Mouse (Mus musculus): Measurements from ENCODE around the gene Rbp3. TPM values are rescaled to one million over a fixed set of nuclear protein-coding genes. Genes with fewer than 3 reads are reported as not detected.

Rbp3 gene
- not detected in 2 replicates for polyA plus RNA-seq (2015; fragmentation: Nextera tagmentation; extraction: Ambion mirVana)

GRCm38 (mm10) chr14:33953761-33954160, at the start of gene Rbp3:
TSS of gene Rbp3 (plus strand) at chr14:33954003.
- H3K9ac ChIP-seq: no peak within 1 kb of the TSS
- H3K4me2 ChIP-seq: no peak within 1 kb of the TSS
- 0 out of 2 replicates have a peak, but pooled peaks cover 7% of the 10 kb centered on the region for H3K27me3 ChIP-seq
- H3K27ac ChIP-seq: no peak within 1 kb of the TSS
- no peaks in the 10 kb centered on the region for H3K9me3 ChIP-seq
- H3K36me3 ChIP-seq: no peaks in the 10 kb centered on the region
- H3K4me1 ChIP-seq (replicated peaks): no peaks in the 10 kb centered on the region
- H3K4me3 ChIP-seq: no peak within 1 kb of the TSS
- ATAC-seq (ENCODE audit: low FRiP score): no peak
- 88% methylated on average over 5 of the region's 5 CpGs for WGBS

GRCm38 (mm10) chr14:33904851-33905250, 49.0 kb upstream of the Rbp3 start:
- H3K9ac ChIP-seq: no peak overlapping the region
- H3K27me3 ChIP-seq: no peaks in the 10 kb centered on the region
- no peak overlapping the region for H3K4me2 ChIP-seq
- ATAC-seq (ENCODE audit: low FRiP score): no peak
- H3K27ac ChIP-seq: no peak overlapping the region
- no peaks in the 10 kb centered on the region for H3K36me3 ChIP-seq
- H3K4me3 ChIP-seq: no peak overlapping the region
- no peaks in the 10 kb centered on the region for H3K4me1 ChIP-seq (replicated peaks)
- no peaks in the 10 kb centered on the region for H3K9me3 ChIP-seq

- Histone ChIP-seq H3K27ac (no peak overlapping the region), H3K4me3 (no peak overlapping the region), H3K9ac (no peak overlapping the region), H3K27me3 (peaks cover 15% of the 10 kb centered on the region), H3K9me3 (no peaks in the 10 kb centered on the region), H3K4me2 (no peak overlapping the region), H3K36me3 (no peaks in the 10 kb centered on the region), H3K4me1 (replicated peaks) (0 out of 2 replicates have a peak, but pooled peaks cover 6% of the 10 kb centered on the region)
- ATAC-seq (ENCODE audit: low FRiP score): no peak
- WGBS: 36% methylated on average over 3 of the region's 3 CpGs
These were observed 40.1 kb upstream of the Rbp3 start for GRCm38 (mm10) chr14:33913727-33914126.

GRCm38 (mm10) chr14:33914206-33914605, 39.6 kb upstream of the Rbp3 start:
- Histone ChIP-seq H3K9ac (no peak overlapping the region), H3K4me1 (replicated peaks) (0 out of 2 replicates have a peak, but pooled peaks cover 10% of the 10 kb centered on the region), H3K27me3 (peaks cover 20% of the 10 kb centered on the region), H3K9me3 (no peaks in the 10 kb centered on the region), H3K36me3 (no peaks in the 10 kb centered on the region), H3K4me2 (no peak overlapping the region), H3K27ac (no peak overlapping the region), H3K4me3 (no peak overlapping the region)
- no peak for ATAC-seq (ENCODE audit: low FRiP score)
- 95% methylated on average over 9 of the region's 9 CpGs for WGBS

GRCm38 (mm10) chr14:33920727-33921559, 32.9 kb upstream of the Rbp3 start:
- no peak overlapping the region for H3K27ac ChIP-seq
- no peak for ATAC-seq (ENCODE audit: low FRiP score)
- H3K9ac ChIP-seq: no peak overlapping the region
- H3K27me3 ChIP-seq: peaks cover 85% of the 10 kb centered on the region
- WGBS: 8% methylated on average over 14 of the region's 14 CpGs
- no peaks in the 10 kb centered on the region for H3K9me3 ChIP-seq
- H3K36me3 ChIP-seq: no peaks in the 10 kb centered on the region
- H3K4me3 ChIP-seq: no peak overlapping the region
- no peak overlapping the region for H3K4me2 ChIP-seq
- H3K4me1 ChIP-seq (replicated peaks): peaks cover 37% of the 10 kb centered on the region

GRCm38 (mm10) chr14:33922771-33923167, 31.0 kb upstream of the Rbp3 start:
- Histone ChIP-seq H3K36me3 (no peaks in the 10 kb centered on the region), H3K4me3 (peak overlapping the region; percentile 59), H3K4me1 (replicated peaks) (peaks cover 37% of the 10 kb centered on the region), H3K9me3 (no peaks in the 10 kb centered on the region), H3K27me3 (peaks cover 89% of the 10 kb centered on the region), H3K27ac (no peak overlapping the region), H3K4me2 (peak overlapping the region; percentile 94), H3K9ac (peak overlapping the region; percentile 69)
- WGBS: 11% methylated on average over 8 of the region's 8 CpGs
- ATAC-seq (ENCODE audit: low FRiP score): no peak

- ATAC-seq (ENCODE audit: low FRiP score): peak; percentile 78
These were observed 30.4 kb upstream of the Rbp3 start, which contains the start of gene Gdf10 for GRCm38 (mm10) chr14:33923168-33924070. TSS of gene Gdf10 (plus strand) at chr14:33923587.

GRCm38 (mm10) chr14:33931853-33932252, 21.9 kb upstream of the Rbp3 start:
- Histone ChIP-seq H3K9ac (no peak overlapping the region), H3K9me3 (no peaks in the 10 kb centered on the region), H3K36me3 (no peaks in the 10 kb centered on the region), H3K4me2 (no peak overlapping the region), H3K27ac (no peak overlapping the region), H3K27me3 (peaks cover 9% of the 10 kb centered on the region), H3K4me1 (replicated peaks) (no peaks in the 10 kb centered on the region), H3K4me3 (no peak overlapping the region)
- 58% methylated on average over 17 of the region's 17 CpGs for WGBS
- ATAC-seq (ENCODE audit: low FRiP score): no peak

More at GRCm38 (mm10) chr14:33923168-33924070, 30.4 kb upstream of the Rbp3 start, which contains the start of gene Gdf10:
- H3K36me3 ChIP-seq: no peaks in the 10 kb centered on the region
- no peaks in the 10 kb centered on the region for H3K9me3 ChIP-seq
- WGBS: under 1% methylated on average over 85 of the region's 85 CpGs
- H3K27me3 ChIP-seq: peaks cover 85% of the 10 kb centered on the region
- H3K4me3 ChIP-seq: peak within 1 kb of the TSS; percentile 59
- peaks cover 34% of the 10 kb centered on the region for H3K4me1 ChIP-seq (replicated peaks)
- H3K27ac ChIP-seq: peak within 1 kb of the TSS; percentile 50; the same call in 1 of the 2 replicates
- H3K9ac ChIP-seq: peak within 1 kb of the TSS; percentile 69
- H3K4me2 ChIP-seq: peak within 1 kb of the TSS; percentile 94

- WGBS: 69% methylated on average over 10 of the region's 10 CpGs
- peaks cover 7% of the 10 kb centered on the region; the same call in 1 of the 2 replicates for H3K27me3 ChIP-seq
- no peaks in the 10 kb centered on the region for H3K36me3 ChIP-seq
- no peaks in the 10 kb centered on the region for H3K4me1 ChIP-seq (replicated peaks)
- no peaks in the 10 kb centered on the region for H3K9me3 ChIP-seq
- no peak for ATAC-seq (ENCODE audit: low FRiP score)
- no peak overlapping the region for H3K4me3 ChIP-seq
- H3K4me2 ChIP-seq: no peak overlapping the region
- no peak overlapping the region for H3K27ac ChIP-seq
- no peak overlapping the region for H3K9ac ChIP-seq
These were observed 20.7 kb upstream of the Rbp3 start for GRCm38 (mm10) chr14:33932935-33933703.

- Histone ChIP-seq H3K4me1 (replicated peaks) (no peaks in the 10 kb centered on the region), H3K27ac (no peak overlapping the region), H3K36me3 (no peaks in the 10 kb centered on the region), H3K27me3 (peaks cover 7% of the 10 kb centered on the region; the same call in 1 of the 2 replicates), H3K4me2 (no peak overlapping the region), H3K9me3 (no peaks in the 10 kb centered on the region), H3K4me3 (no peak overlapping the region), H3K9ac (no peak overlapping the region)
- ATAC-seq (ENCODE audit: low FRiP score): no peak; the same call in 1 of the 2 replicates
- 39% methylated on average over 5 of the region's 5 CpGs for WGBS
These were observed 20.0 kb upstream of the Rbp3 start for GRCm38 (mm10) chr14:33933778-33934317.

- Histone ChIP-seq H3K9me3 (no peaks in the 10 kb centered on the region), H3K4me1 (replicated peaks) (no peaks in the 10 kb centered on the region), H3K9ac (no peak overlapping the region)
These were observed 14.7 kb upstream of the Rbp3 start for GRCm38 (mm10) chr14:33939117-33939516.

More at GRCm38 (mm10) chr14:33939117-33939516, 14.7 kb upstream of the Rbp3 start:
- H3K27ac ChIP-seq: no peak overlapping the region
- no peaks in the 10 kb centered on the region for H3K27me3 ChIP-seq
- no peak overlapping the region for H3K4me3 ChIP-seq
- H3K36me3 ChIP-seq: no peaks in the 10 kb centered on the region
- WGBS: 24% methylated on average over 9 of the region's 9 CpGs
- peak overlapping the region; percentile 39 for H3K4me2 ChIP-seq
- ATAC-seq (ENCODE audit: low FRiP score): peak; percentile 49

Data from hindbrain, embryonic 13.5 days (tissue).